Mouse (Mus musculus): ENCODE measurements around the gene Birc5.
"Not testable (repeated sequence)": the region's sequence is repeated elsewhere in the genome, so short reads cannot be mapped to it uniquely, and the experiment has no call there.

Birc5 gene

GRCm38 (mm10) chr11:117848985-117849671 is at the start of gene Birc5:
Gene Birc5, plus strand, starts transcription at chr11:117849251.
- in situ Hi-C loops (cut with MboI; ENCODE audit: low pct_unique_long_range_greater_than_20kb in 1 of 2, low sequenced_read_pairs in 2 of 2, unreplicated experiment in 1 of 2) = no loop called here

- in situ Hi-C loops (cut with MboI; ENCODE audit: low pct_unique_long_range_greater_than_20kb in 1 of 2, low sequenced_read_pairs in 2 of 2, unreplicated experiment in 1 of 2) = no loop called here
Measured at GRCm38 (mm10) chr11:117800038-117800437, 49.0 kb upstream of the Birc5 start.

- in situ Hi-C loops (cut with MboI; ENCODE audit: low pct_unique_long_range_greater_than_20kb in 1 of 2, low sequenced_read_pairs in 2 of 2, unreplicated experiment in 1 of 2) = no loop called here
Measured at GRCm38 (mm10) chr11:117801650-117802049, 47.4 kb upstream of the Birc5 start.

GRCm38 (mm10) chr11:117803166-117803688 is 45.8 kb upstream of the Birc5 start:
- in situ Hi-C loops (cut with MboI; ENCODE audit: low pct_unique_long_range_greater_than_20kb in 1 of 2, low sequenced_read_pairs in 2 of 2, unreplicated experiment in 1 of 2) = no loop called here

- in situ Hi-C loops (cut with MboI; ENCODE audit: low pct_unique_long_range_greater_than_20kb in 1 of 2, low sequenced_read_pairs in 2 of 2, unreplicated experiment in 1 of 2) = no loop called here
Measured at GRCm38 (mm10) chr11:117806781-117807180, 42.3 kb upstream of the Birc5 start.

- in situ Hi-C loops (cut with MboI; ENCODE audit: low pct_unique_long_range_greater_than_20kb in 1 of 2, low sequenced_read_pairs in 2 of 2, unreplicated experiment in 1 of 2) = no loop called here
Measured at GRCm38 (mm10) chr11:117809407-117810311, 39.4 kb upstream of the Birc5 start, which contains the start of the genes Gm20708 and Syngr2. Gene Gm20708, plus strand, starts transcription at chr11:117809668. Gene Syngr2, plus strand, starts transcription at chr11:117809668.

- in situ Hi-C loops (cut with MboI; ENCODE audit: low pct_unique_long_range_greater_than_20kb in 1 of 2, low sequenced_read_pairs in 2 of 2, unreplicated experiment in 1 of 2) = no loop called here
Measured at GRCm38 (mm10) chr11:117810401-117811046, 38.5 kb upstream of the Birc5 start.

GRCm38 (mm10) chr11:117813867-117814266 is 35.2 kb upstream of the Birc5 start:
- in situ Hi-C loops (cut with MboI; ENCODE audit: low pct_unique_long_range_greater_than_20kb in 1 of 2, low sequenced_read_pairs in 2 of 2, unreplicated experiment in 1 of 2) = no loop called here

GRCm38 (mm10) chr11:117814704-117815366 is 34.2 kb upstream of the Birc5 start:
- in situ Hi-C loops (cut with MboI; ENCODE audit: low pct_unique_long_range_greater_than_20kb in 1 of 2, low sequenced_read_pairs in 2 of 2, unreplicated experiment in 1 of 2) = no loop called here

GRCm38 (mm10) chr11:117815850-117816249 is 33.2 kb upstream of the Birc5 start:
- in situ Hi-C loops (cut with MboI; ENCODE audit: low pct_unique_long_range_greater_than_20kb in 1 of 2, low sequenced_read_pairs in 2 of 2, unreplicated experiment in 1 of 2) = not testable (repeated sequence)

GRCm38 (mm10) chr11:117816389-117816996 is 32.6 kb upstream of the Birc5 start:
- in situ Hi-C loops (cut with MboI; ENCODE audit: low pct_unique_long_range_greater_than_20kb in 1 of 2, low sequenced_read_pairs in 2 of 2, unreplicated experiment in 1 of 2) = no loop called here

GRCm38 (mm10) chr11:117819095-117819494 is 30.0 kb upstream of the Birc5 start:
- in situ Hi-C loops (cut with MboI; ENCODE audit: low pct_unique_long_range_greater_than_20kb in 1 of 2, low sequenced_read_pairs in 2 of 2, unreplicated experiment in 1 of 2) = no loop called here

- in situ Hi-C loops (cut with MboI; ENCODE audit: low pct_unique_long_range_greater_than_20kb in 1 of 2, low sequenced_read_pairs in 2 of 2, unreplicated experiment in 1 of 2) = no loop called here
Measured at GRCm38 (mm10) chr11:117820173-117820572, 28.9 kb upstream of the Birc5 start.

- in situ Hi-C loops (cut with MboI; ENCODE audit: low pct_unique_long_range_greater_than_20kb in 1 of 2, low sequenced_read_pairs in 2 of 2, unreplicated experiment in 1 of 2) = no loop called here
Measured at GRCm38 (mm10) chr11:117821868-117822267, 27.2 kb upstream of the Birc5 start.

- in situ Hi-C loops (cut with MboI; ENCODE audit: low pct_unique_long_range_greater_than_20kb in 1 of 2, low sequenced_read_pairs in 2 of 2, unreplicated experiment in 1 of 2) = no loop called here
Measured at GRCm38 (mm10) chr11:117822728-117823241, 26.3 kb upstream of the Birc5 start.

GRCm38 (mm10) chr11:117823411-117823810 is 25.6 kb upstream of the Birc5 start:
- in situ Hi-C loops (cut with MboI; ENCODE audit: low pct_unique_long_range_greater_than_20kb in 1 of 2, low sequenced_read_pairs in 2 of 2, unreplicated experiment in 1 of 2) = no loop called here

GRCm38 (mm10) chr11:117824060-117824969 is 24.7 kb upstream of the Birc5 start:
- in situ Hi-C loops (cut with MboI; ENCODE audit: low pct_unique_long_range_greater_than_20kb in 1 of 2, low sequenced_read_pairs in 2 of 2, unreplicated experiment in 1 of 2) = no loop called here
